ENCODE assay signal across 11 mouse cellular contexts in genomic region chr9:64862687-64863086, GRCm38 (mm10). TPM values are rescaled to one million over a fixed set of nuclear protein-coding genes. Genes with fewer than 3 reads are reported as not detected.
A peak's percentile ranks its signal among the peaks of the same experiment; 100 is the strongest.
DNase-seq lines count a peak whose midpoint lies in the region; ATAC-seq and TF ChIP-seq lines count a peak whose summit lies in the region.
"Had no signal": no experiment of that assay in that cellular context is flagged by ENCODE, and none has a peak within 500 bp of the region (broad histone marks: within the 10 kb centered on the region; RNA-seq: fewer than 3 reads in every experiment).

No protein-coding gene starts in this region.

- H3K27ac ChIP-seq in kidney, adult 2 months (ENCODE audit: insufficient read depth, low read depth, low read length): no peak overlapping the region
- H3K27ac ChIP-seq: hindbrain, embryonic 10.5 days; lung, embryonic 15.5 days; neural tube, embryonic 12.5 days had no signal

- H3K36me3 ChIP-seq in kidney, adult 2 months (ENCODE audit: control insufficient read depth, insufficient read depth, low read length): no peaks in the 10 kb centered on the region

- ATAC-seq in megakaryocyte, adult 5-6 weeks (ENCODE audit: poor library complexity, severe bottlenecking): no peak

- peak; percentile 2 for DNase-seq in kidney, adult 2 months
- no peak for DNase-seq in kidney, postnatal 25 days
- peak; percentile 37 to 40 for DNase-seq in B cell, adult 2 months
- peak; percentile 14 for DNase-seq in NIH3T3 (ENCODE audit: low read depth)
- DNase-seq in induced T-regulatory cell, adult 2 months (ENCODE audit: low read depth): peak; percentile 59
- DNase-seq in urinary bladder, adult 18-20 months (ENCODE audit: low spot score in 2 of 2): no peak
- no peak for DNase-seq in right cerebral cortex, postnatal 4 days

- TF ChIP-seq CTCF in kidney, adult 2 months (conservative IDR thresholded peaks at IDR 0.05; ENCODE audit: insufficient read depth, insufficient read length, low read depth, low read length): peak; percentile 31; the same call in 1 of the 2 replicates

- no peak overlapping the region for H3K4me3 ChIP-seq in kidney, adult 2 months (ENCODE audit: insufficient read depth, low read depth, low read length)
- H3K4me3 ChIP-seq: hindbrain, embryonic 10.5 days; lung, embryonic 15.5 days; neural tube, embryonic 12.5 days had no signal

- WGBS in kidney, adult 2 months: 95% methylated on average over 2 of the region's 2 CpGs

- TF ChIP-seq POLR2A in kidney, adult 2 months (IDR thresholded peaks at IDR 0.05; ENCODE audit: low read depth, low read length): no peak

- H3K27me3 ChIP-seq in kidney, adult 2 months (replicated peaks; ENCODE audit: control insufficient read depth, insufficient read depth, low read length): no peaks in the 10 kb centered on the region
- H3K27me3 ChIP-seq: lung, embryonic 15.5 days; neural tube, embryonic 12.5 days had no signal

- H3K4me1 ChIP-seq in kidney, adult 2 months (ENCODE audit: control insufficient read depth, insufficient read depth, low read length): no peaks in the 10 kb centered on the region
- H3K4me1 ChIP-seq: hindbrain, embryonic 10.5 days; lung, embryonic 15.5 days; neural tube, embryonic 12.5 days had no signal

RNA-seq across cellular contexts. Expression of gene Dennd4a, which starts 51.5 kb away (rescaled TPM):
- polyA plus RNA-seq in kidney, adult 2 months (2012; rRNA removed): 4.5 and 5.1 TPM in 2 replicates
- 48.2 and 50.2 TPM in 2 replicates for total RNA-seq in megakaryocyte, adult 5-6 weeks (2015)
- 33.3 and 47.0 TPM in 2 replicates for total RNA-seq in megakaryocyte, adult 5-6 weeks (2017)

Comparison
In these comparisons a context has a peak if more than half of its experiments do, and no peak if none do; other contexts are left out.
1. DNase-seq: peak in kidney, adult 2 months (single experiment), B cell, adult 2 months (2 of 2), NIH3T3 (single experiment) and induced T-regulatory cell, adult 2 months (single experiment); none in kidney, postnatal 25 days (0 of 2), urinary bladder, adult 18-20 months (0 of 2) and right cerebral cortex, postnatal 4 days (single experiment).